Mouse (Mus musculus): Measurements from ENCODE around the gene Hs6st2. TPM values are rescaled to one million over a fixed set of nuclear protein-coding genes. Genes with fewer than 3 reads are reported as not detected.

Hs6st2 gene
- 1 to 10 TPM in 1 of 2 experiments, under 1 TPM in 1; 0.89 to 1.7 TPM for total RNA-seq (2021)

DNA sequence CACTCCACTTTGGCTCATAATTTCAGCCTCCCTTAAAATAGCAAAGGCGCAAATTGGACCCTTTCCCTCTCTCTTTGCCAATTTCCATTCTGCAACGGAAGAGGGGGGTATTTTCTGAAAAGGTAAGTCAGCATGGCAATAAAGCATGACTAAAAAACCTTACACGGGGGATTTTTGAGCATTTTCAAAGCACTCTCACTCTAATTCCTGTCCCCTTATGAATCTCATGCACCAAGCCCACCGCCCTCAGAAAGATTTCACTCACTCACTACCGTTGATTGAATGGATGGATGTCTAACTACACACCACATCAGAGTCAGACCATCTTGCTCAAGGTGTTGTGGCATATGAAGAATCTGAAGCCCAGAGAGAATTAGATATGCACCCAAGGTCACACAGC, at the start of gene Hs6st2:
TSS of gene Hs6st2 (minus strand) at position 101 of the 400 bp plus-strand sequence.
- no peak for DNase-seq (ENCODE audit: low spot score)
- intact Hi-C loops (cut with DNase I): no loop called here

DNA sequence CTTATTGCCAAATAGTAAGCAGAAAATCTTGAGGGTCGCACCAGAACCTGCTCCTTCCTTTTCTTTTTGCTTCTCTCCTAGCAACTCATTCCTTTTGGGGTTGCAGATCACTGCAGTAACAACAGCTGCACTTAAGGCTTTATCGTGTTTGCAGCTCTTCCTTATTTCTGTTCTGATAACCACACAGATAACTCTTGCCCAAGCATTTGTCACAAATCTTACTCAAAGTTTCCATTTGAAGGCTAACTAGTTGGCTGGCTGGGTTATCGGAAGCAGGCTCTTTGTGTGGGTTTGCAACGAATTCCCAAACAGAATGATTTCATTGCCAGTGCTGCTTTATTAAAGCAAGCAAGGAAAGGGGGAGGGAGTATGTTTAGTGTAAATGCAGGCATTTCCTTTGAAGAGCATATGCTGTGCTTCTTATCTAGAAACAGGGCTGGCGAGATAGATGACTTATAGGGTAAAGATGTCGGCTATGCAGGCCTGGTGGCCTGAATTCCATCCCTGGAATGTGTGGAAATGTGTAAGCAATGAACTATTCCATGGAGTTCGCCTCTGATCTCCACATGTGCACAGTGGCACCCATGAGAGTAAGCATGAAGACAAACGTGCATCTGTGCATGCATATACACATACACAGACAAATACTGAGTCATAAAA, 32.6 kb upstream of the Hs6st2 start:
- no peak for DNase-seq (ENCODE audit: low spot score)
- intact Hi-C loops (cut with DNase I): loop anchor here (10.0 kb wide), 1 partner anchor 219 kb away; no protein-coding TSS in a partner anchor

DNA sequence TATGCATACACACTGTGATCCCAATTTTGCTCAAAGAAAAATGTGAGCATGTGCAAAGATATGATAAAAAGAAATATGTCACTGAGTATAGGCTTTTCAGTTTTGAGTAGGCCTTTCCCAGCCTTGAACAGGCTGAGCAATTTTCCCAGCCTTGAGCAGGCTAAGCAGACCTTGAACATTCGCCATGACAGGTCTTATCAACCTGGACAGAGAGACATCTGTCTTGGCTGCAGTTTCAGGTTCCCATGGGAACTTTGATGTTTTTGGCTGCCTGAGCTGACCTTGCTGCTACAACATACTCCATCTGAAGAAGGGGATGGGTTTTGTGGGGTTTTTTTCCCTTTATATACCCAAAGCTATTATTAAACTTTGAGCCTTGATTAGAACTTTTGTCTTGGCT, 31.3 kb upstream of the Hs6st2 start:
- intact Hi-C loops (cut with DNase I): loop anchor here (10.0 kb wide), 1 partner anchor 218 kb away; no protein-coding TSS in a partner anchor
- no peak for DNase-seq (ENCODE audit: low spot score)

DNA sequence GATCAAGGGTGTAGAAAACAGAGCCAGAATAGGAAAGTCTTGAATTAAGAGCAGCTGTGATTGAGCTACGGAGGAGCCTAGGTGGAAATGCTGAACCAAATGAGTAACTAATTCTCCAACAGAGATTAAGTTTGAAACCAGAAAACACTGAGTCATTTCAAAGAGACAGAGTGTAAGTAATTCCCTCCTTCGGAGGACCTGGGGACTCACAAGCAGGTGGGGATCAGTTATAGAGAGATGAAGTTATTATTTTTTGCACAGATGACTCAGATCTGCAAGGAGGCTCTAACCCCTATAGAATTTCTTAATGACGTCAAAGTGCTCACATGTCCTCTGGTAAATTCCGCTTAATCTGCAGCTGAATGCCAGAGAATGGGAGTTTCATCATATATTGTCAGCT, 21.2 kb upstream of the Hs6st2 start:
- DNase-seq (ENCODE audit: low spot score): no peak
- intact Hi-C loops (cut with DNase I): no loop called here

DNA sequence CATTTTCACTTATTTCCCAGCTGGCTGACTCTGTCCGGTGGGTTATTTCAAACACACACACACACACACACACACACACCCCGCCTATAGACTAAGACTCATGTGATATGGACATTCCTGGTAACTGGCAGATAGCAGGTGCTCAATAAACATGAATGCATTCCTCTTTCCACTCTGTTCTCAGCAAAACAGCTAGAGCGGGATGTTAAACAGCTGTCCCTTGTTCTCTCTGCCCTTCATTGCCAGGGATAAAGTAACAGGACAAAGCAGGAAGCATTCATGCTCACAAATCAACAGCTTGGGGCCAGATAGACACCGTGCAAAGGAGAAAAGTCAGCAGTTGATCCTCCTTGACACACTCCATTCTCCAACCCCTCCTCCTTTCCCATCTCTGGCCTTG, 17.4 kb upstream of the Hs6st2 start:
- intact Hi-C loops (cut with DNase I): no loop called here
- DNase-seq (ENCODE audit: low spot score): no peak

DNA sequence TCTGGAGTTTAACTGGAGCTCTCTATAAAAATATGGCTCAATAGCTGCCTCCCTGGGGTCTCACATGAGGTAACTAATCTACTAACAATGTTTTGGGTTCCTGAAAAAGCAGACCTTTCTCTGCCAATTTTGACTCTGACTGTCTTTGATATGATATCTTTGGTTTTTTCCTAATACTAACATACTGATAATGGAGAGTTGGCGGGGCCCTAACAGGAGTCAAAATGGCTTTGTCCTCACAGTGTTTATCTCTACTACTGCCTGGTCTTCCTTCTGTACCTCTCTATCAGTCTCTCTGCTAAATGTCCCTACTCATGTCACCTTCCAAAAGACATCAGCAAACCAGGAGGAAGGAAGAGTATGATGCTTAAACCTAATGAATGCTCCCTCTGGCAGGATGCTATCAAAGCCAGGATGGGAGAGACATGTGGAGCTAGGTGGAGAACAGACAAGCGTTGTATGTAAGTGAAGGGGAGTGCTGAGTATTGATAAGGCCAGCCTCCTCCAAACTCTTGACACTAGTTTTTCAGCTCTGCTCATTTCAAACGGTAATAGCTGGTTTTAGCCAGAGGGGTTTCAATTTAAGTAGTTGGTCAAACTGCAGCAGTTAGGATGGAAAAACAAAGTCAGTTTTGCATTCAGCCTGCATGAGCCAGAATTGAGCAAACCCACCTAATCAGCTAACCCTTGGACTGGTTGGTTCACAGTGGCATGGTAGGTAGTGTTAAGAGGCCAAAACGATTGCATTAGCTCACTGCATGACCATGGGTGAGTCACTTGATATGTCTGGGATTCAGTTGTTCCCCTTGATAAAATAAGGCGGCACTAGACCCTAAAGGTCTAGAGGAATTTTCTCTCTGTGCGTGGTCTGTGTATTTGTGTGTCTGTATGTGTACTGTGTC, 4.6 kb upstream of the Hs6st2 start:
- intact Hi-C loops (cut with DNase I): no loop called here
- no peak for DNase-seq (ENCODE audit: low spot score)

DNA sequence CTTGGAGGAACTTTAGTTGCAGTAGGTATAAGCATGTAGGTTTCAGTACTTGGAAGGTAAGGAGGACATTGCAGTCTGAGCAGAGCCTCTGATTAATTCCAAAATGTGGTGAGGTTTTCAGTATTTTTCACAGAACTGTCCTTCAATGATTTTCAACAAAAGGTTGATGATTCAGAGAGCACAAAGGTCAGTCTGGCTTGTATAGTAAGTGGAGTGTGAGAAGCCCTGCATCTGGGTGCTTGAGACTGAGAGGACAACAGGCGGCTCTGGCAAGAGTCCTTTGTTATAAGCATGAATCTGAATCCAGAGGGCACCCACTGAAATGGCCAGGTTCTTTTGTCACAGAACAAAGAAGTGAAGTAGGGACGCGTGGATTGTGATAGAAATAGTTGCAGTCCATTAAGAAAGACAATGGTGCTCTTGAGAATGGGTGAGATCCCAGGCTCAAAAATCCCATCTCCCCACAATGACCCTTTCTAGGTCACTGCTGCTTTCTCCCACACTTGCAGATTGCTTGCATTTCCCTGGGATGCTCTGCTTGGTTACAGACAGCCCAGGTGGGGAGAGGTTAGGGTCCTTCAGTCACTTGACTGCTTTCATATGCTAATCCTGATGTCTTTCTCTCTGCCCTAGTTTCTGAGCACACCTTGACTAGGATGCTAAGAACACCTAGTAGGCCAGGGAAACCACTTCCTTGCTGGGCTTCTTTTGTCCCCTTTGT, 2.8 kb upstream of the Hs6st2 start:
- intact Hi-C loops (cut with DNase I): no loop called here
- no peak for DNase-seq (ENCODE audit: low spot score)

DNA sequence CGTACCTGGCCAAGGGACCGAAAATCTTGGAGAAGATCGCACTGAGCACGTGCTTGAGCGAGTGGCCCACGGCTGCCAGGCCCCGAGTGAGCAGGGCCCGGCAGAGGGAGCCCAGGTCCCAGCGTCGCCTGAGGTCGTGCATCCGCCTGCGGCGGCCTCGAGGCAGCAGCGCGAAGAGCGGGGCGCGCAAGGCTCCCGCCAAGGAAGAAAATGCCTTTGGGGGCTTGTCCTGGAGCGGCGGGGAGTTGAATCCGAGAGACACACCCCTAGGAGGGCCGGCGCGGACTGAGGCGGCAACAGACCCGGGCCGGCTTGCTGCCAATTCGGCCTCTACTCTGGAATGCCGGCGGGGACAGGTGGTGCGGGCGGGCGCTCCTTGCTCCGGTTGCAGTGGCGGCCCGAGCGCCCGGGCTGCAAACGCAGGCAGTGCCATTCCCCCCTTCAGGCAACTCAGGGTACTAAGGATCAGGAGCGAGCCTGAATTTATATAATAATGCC, 437 bp downstream of the Hs6st2 start:
- intact Hi-C loops (cut with DNase I): no loop called here
- DNase-seq (ENCODE audit: low spot score): no peak

DNA sequence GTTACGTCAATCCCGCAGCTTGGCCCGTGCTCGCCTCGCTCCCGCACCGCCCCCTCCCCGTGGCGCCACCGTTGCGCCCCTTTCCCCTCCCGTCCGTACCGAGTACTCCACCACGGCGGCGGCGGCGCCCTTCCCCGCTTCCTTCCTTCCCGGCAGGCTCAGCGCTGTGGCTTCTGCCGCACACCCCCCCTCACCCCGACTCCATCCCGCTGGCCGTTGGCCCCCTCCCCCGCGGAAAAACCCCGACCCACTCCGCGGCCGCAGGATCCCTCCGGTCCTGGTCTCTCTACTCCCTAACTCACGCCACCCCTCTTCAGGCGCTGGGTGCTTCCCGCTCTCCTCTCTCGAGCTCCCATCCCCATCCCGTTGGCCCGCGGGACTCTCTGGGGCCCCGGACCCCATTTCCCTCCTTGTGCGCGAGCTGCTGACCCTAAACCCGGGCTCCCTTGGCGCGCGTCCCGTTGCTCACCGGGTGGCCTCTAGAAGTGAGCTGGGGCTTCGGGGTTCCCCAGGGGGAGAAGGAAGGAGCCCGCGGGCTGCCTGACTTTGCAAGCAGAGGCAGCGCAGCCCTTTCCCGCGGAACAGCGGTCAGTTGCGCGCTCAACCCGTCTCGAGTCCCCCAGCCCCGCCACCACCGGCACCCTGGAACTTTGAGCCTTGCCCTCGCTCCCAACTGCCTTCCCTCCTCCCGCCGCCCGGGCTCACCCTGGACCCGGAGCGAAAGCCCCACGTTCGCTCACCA, 1.1 kb downstream of the Hs6st2 start:
- no peak for DNase-seq (ENCODE audit: low spot score)
- intact Hi-C loops (cut with DNase I): no loop called here

DNA sequence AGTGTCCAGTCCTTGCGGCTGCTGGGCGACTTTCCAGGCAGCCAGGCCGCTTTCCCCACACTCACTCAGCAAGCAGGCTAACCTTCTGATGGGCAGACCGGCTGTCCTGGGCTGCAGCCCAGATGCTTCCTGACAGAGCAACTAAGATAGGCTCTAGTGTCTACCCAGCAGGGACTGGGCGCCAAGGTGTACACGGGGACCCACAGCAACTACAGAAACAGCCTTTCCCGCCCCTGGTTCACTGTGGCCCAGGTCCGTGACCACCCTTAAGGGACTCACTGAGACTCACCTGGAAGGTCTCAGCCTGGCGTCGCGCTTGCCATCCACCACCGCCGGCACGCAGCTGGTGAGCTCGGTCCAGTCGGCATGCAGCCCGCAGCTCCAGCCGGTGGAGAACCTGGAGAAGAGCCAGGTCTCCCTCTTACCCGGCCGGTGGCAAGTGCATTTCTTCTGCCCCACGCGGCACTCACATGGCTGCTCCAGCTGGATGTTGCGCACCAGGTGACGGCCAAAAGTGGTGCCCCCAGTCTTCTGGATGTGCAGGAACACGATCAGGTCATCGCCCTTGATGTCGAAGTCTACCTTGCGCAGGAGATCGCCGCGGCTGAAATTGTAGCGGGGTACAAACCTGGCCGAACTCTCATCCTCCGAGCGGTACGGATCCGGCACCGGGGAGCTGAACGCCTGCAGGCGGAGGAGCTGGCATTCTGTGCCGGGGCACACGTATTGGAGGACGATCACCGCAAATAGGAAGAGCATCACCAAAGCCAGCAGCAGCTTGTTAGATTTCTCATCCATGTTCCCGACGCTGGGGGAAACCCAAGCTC, 1.8 kb downstream of the Hs6st2 start:
- intact Hi-C loops (cut with DNase I): loop anchor here (10.0 kb wide), 1 partner anchor 175 kb away; no protein-coding TSS in a partner anchor

DNA sequence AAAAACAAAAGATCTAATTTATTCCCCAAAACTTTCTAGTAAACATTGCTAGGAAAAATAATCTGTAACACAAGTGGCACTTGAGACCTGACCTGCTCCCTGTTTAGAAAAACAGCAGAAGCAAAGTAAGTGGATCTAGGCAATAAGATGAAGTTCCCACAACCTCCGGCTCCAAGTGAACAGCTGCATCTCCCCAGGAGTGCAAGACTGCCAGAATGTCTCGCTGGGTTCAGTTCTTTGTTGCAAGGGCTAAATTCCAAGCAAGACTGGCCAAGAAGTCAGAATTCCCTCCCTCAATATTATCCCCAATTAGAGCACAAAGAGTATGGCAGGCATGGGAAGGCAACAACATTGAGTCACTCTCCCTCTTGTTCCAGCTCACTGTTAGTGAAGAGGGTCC, 23.4 kb downstream of the Hs6st2 start:
- no peak for DNase-seq (ENCODE audit: low spot score)
- intact Hi-C loops (cut with DNase I): no loop called here

More for the DNA sequence above, 1.8 kb downstream of the Hs6st2 start:
- DNase-seq (ENCODE audit: low spot score): no peak

DNA sequence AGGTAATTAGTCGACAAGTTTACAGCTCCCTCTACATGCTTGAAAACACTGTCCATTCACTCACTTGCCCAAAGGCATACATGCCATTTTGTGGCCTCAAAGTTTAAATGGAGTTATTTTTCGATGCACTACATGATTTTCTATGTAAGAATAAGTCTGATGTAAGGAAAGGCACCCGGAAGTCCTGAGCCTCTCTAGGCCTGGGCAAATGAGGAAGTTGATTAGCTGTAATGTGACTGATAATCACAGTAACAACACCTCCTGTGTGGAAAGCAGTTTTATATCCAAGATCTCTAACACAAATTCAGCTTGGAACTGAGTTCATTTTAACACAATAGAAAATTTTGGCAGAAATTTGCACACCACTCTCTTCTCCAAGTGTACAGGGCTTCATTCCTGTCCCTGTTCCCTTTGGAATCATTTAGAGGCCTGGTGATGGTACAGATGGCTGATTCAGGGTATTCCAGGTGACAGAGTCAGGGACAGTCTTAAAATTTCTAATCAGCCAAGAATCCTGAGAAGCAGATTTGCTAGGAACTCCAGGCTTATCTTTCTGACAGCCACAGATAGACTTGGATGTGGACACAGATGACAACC, 38.9 kb downstream of the Hs6st2 start:
- intact Hi-C loops (cut with DNase I): no loop called here
- DNase-seq (ENCODE audit: low spot score): no peak

DNA sequence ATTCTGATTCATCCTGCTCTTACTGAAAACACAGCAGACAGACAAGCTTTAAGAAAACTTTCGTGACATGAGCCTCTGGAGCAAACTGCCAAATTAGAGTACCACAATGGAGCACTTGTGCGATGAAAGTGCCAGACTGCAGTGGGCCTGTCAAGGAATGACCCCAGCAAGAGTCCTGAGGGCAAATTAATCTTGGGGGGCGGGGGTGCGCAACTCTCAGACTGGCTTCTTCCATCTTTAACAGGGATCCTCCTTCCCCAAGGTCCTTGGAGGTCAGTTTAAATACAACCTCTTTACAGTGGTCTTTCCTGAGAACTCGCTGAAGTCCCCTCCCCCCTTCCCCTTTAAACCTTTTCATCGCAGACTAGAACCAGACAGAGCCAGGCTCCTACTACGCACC, 45.9 kb downstream of the Hs6st2 start:
- no peak for DNase-seq (ENCODE audit: low spot score)
- intact Hi-C loops (cut with DNase I): no loop called here

DNA sequence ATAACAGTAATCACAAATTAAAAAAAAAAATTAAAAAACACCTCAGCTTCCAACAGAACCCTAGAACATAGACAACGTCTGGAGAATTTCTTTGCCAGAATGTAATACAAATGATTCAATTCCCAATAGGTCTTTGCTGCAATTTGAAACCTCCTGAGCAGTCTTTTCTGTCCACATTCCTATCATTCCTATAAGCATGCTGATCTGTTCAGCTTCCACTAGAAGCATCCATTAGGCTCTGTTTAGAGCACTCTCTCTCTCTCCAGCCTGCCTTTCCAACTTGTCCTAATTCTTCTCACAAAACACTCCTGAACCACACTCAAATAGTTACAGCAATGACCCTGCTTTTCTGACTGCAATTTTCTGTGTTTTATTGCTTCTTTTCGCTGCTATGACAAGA, 50.3 kb downstream of the Hs6st2 start:
- intact Hi-C loops (cut with DNase I): no loop called here
- no peak for DNase-seq (ENCODE audit: low spot score)

DNA sequence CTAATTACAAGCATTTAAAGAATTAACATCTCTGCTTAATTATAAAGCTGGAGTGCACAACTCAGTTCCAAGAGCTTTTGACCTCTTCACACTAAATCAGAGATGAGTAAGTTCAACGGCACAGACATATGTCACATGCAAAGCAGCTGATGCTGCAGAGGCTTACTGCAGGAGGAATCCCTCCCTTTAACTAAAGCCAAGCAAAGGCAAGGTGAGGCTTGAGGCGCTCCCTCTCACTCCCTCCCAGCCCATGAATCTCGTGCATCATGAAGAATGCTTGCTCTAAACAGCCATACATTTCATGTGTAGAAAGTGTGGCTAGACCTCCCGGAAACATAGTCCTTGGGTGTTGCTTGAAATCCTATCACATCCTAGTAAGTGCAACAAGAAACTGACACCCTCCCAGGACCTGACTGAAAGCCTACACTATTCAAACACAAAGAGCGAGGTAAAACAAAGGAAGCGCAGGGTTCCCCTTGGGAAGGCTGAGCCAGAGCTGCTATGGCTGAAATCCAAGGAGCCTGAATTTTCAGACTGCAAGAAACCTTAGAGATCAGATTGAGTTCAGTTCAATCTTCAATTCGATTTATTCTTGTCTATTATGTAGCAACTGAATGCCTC, 67.2 kb downstream of the Hs6st2 start:
- DNase-seq (ENCODE audit: low spot score): no peak
- intact Hi-C loops (cut with DNase I): no loop called here

DNA sequence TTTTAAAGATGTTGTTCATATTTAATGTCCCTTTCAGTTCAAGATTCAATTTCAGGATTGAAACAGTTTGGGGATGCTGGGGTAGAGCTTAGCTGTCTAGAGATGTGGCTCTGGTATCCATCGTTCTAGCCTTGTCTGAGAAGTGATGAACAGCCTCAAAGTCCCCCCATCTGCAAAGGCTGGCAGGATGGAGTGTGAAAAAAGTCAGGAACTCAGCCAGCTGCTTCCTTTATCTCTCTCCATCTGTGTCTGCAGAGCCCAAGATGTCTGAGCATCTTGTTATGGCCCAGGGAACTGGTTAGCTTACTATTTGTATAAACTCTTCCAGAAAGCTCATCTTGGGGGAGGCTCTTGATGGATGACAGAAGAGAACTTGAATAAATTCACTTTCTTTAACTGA, 70.9 kb downstream of the Hs6st2 start:
- DNase-seq (ENCODE audit: low spot score): no peak
- intact Hi-C loops (cut with DNase I): no loop called here

DNA sequence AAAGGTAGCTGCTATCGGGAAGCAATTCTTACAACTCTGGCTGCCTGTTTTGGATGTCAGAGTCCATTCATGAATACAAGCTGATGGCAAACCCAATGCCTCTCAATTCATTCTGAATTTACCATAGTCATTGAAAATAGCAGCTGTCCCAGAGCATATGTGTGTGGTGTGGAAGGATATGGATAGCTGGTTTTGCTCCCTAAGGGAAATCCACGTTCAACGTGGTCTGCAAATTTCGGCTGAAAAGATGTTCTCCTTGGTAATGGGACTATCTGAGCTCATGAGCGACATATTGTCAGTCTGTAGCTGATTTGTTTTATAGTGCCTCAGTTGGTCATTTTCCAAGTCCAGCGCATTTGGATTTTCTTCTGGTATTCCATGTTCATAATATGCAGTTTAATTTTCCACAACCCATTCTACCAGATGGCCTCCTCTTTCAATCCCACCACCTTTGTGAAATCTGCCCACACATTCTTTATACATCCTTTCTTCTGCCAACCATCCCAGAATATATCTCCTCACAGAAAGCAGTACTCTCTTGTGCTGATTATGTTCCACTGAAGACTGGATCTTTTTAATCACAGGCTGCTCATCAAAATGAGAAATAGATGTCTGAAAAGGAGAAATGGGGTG, 75.3 kb downstream of the Hs6st2 start:
- DNase-seq (ENCODE audit: low spot score): no peak
- intact Hi-C loops (cut with DNase I): no loop called here

DNA sequence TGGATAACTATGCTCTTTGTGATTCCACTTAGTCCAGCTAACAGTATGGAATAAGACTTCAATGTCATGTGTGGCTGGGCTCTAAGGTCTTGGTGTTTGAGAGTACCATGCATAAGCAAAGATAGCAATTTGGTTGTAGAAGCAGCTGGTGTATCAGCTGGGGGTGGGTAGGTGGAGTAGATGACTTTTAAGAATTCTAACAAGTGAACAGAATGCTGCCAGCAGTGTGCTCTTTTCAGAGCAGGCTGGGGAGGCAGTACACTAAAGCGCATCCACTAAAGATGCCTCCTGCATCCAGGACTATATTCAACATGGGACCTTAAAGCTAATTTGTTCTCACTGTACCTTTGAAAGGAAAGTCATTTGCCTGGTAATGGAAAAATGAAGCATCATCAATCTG, 88.9 kb downstream of the Hs6st2 start:
- intact Hi-C loops (cut with DNase I): no loop called here
- DNase-seq (ENCODE audit: low spot score): no peak
